Mouse (Mus musculus) olfactory bulb, adult 2 months (tissue): ENCODE results near the gene Gm38392. TPM values are rescaled to one million over a fixed set of nuclear protein-coding genes. Genes with fewer than 3 reads are reported as not detected.

Source experiments
- H3K27ac ChIP-seq: fragments of 200-500 bp; 2 replicates; pipeline ENCODE4 v1.5.1; 2012; ENCODE audit warnings: low read depth, low read length; ENCODE audit not compliant: insufficient read depth
- H3K4me1 ChIP-seq: fragments of 200-500 bp; 2 replicates; pipeline ENCODE4 v1.6.1; 2012; ENCODE audit warnings: low read length; ENCODE audit not compliant: control insufficient read depth, insufficient read depth
- H3K4me3 ChIP-seq: fragments of 200-500 bp; 2 replicates; pipeline ENCODE4 v1.5.1; 2012; ENCODE audit warnings: mild to moderate bottlenecking, low read depth, low read length, moderate library complexity; ENCODE audit not compliant: insufficient read depth
- CTCF ChIP-seq: fragments of 200-500 bp; IDR thresholded peaks from 2 replicates; pipeline ENCODE4 v1.5.1; 2012; ENCODE audit warnings: low read depth, mild to moderate bottlenecking, low read length, moderate library complexity; ENCODE audit not compliant: insufficient read depth
- POLR2A ChIP-seq: fragments of 200-500 bp; IDR thresholded peaks from 2 replicates; pipeline ENCODE4 v1.6.1; 2012; ENCODE audit warnings: mild to moderate bottlenecking, low read depth, low read length, moderate library complexity; ENCODE audit not compliant: insufficient read depth
- WGBS: fragments of 180-500 bp; shearing (Covaris S2); methylation state at CpG from one replicate; pipeline ENCODE4 v1.1.7; 2018; 5-methylcytosine and 5-hydroxymethylcytosine counted together
- polyA plus RNA-seq: library from polyadenylated mRNA; stranded (reverse); fragments of >200 nt; gene quantifications from 2 replicates; pipeline ENCODE4 v1.2.4, GENCODE M21; 2012; ENCODE audit warnings: low replicate concordance; ENCODE audit not compliant: missing spikeins, insufficient read depth, insufficient read length

Gm38392 gene
- polyA plus RNA-seq, result not detected in 2 replicates

DNA sequence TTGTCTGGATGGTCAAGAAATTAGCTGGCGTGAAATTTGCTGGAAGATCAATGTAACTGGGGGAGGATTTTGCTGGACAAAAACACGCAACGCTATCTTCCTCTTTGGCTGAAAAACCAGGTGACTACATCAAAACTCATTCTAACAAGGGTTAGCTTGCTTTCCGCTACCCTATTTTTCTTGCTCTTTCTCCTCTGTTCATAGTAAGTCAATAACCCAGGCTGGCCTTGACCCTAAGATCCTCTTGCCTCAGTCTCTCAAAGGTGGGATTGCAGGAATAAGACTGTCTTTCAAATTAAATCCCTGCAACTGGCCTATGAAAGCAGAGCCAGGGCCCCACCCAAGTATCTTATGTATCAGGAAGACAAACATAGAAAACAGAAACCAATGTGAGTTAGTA lies at the start of gene Gm38392:
Gene Gm38392, minus strand, starts transcription at position 101 of the 400 bp plus-strand sequence.
- 95% methylated on average over 4 of the region's 4 CpGs for WGBS
- Histone ChIP-seq H3K4me3 (no peak within 1 kb of the TSS), H3K27ac (no peak within 1 kb of the TSS), H3K4me1 (no peaks in the 10 kb centered on the region)
- no peak for TF ChIP-seq POLR2A
- no peak for TF ChIP-seq CTCF

DNA sequence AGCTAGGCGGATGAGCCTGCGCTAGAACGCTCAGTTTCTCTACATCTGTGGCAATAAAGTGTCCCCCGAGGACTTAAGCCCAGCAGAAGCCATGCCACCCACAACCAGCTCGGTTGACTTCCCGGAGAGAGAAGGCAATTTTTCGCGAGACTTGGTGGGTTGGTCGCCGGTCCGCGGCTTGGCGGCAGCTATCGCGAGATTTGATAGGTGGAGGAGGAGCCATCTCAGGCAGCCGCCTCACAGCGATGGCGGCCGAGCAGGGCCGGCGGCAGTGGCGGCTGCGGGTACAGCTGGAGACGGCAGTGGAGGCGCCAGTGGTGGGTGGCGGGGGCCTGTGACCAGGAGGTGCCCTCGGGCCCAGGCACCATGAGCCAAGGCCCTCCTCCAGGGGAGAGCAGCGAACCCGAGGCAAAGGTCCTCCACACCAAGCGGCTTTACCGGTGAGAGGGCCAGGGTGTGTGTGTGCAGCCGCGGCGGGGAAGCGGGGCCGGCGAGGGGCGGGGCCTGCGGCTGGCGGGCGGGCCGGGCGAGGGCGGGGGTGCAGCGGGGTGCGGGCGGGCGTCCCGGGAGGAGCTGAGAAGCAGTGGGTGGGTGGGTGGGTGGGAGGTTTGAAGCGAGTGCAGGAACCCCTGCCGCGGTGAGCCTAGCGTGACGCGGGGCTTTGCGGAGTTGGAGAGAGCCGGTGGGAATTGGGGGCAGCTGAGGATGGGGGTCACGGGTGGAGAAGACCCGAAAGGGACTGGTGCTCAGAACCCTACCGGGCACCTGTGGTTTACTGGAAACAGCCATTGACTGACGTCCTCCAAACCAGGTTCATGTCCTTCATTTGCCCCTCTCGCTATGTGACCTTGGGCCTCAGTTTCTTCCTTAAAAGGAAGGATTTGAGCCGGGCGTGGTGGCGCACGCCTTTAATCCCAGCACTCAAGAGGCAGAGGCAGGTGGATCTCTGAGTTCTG lies 49.3 kb upstream of the Gm38392 start, which contains the start of the genes Tmem79 and Smg5:
Gene Tmem79, minus strand, starts transcription at position 91 of the 956 bp plus-strand sequence.
Gene Smg5, plus strand, starts transcription at position 203 of the 956 bp plus-strand sequence.
- H3K4me3 ChIP-seq, result peak within 1 kb of the TSS; percentile 92
- under 1% methylated on average over 58 of the region's 66 CpGs for WGBS
- peak within 1 kb of the TSS; percentile 97 for H3K27ac ChIP-seq
- TF ChIP-seq CTCF (no peak), POLR2A (peak; percentile 95)
- H3K4me1 ChIP-seq, result peaks cover 6% of the 10 kb centered on the region

DNA sequence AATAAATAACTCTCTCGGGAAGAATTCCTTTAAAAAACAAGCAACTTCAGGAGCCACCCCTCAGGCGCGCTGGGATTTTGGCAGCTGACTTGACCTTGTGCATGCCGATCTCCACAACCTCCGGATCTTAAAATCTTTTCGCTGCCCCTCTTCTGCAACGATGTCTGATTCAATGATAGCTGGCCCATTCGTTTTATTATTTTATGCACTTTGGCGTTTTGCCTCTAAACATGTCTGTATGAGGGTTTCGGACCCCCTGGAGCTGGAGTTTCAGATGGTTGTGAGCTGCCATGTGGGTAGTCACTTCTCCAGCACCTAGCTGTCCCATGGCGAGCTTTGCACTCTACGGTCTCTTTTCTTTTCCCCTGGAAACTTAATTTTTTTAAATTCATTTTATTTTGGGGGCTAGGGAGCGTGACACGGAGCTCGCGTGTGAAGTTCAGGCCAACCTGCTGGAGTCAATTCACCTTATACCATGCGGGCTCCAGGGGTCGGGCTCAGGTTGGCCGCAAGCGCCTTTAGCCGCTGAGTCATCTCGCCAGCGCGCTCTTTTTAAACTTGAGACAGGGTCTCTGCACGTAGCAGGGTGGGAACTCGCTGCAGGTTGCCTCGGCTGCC lies 48.5 kb upstream of the Gm38392 start:
- H3K4me1 ChIP-seq, result peaks cover 6% of the 10 kb centered on the region
- TF ChIP-seq CTCF, result no peak
- no peak for TF ChIP-seq POLR2A
- under 1% methylated on average over 27 of the region's 27 CpGs for WGBS
- peak overlapping the region; percentile 92 for H3K4me3 ChIP-seq
- peak overlapping the region; percentile 97; the same call in 1 of the 2 replicates for H3K27ac ChIP-seq

DNA sequence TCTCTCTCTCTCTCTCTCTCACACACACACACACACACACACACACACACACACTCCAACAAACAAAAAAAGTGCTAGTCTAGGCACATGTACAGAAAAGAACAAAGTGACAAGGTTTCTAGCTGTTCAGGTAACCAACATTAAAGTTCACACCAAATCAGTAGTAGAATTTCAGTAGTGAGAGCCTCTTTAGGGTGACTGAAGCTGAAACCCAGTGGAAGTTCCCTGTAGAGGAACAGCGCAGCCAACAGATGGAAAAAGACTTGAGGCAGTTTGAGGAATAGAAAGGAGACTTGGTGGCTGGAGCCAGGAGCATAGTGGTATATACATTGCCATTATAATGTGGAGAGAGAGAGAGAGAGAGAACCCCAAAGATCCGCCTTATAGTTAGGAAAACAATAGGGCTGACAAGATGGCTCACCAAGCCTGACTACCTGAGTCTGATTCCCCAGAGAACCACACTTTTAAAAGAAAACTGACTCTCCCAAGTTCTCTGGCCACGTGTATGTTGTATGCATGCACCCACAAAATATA lies 48.0 kb upstream of the Gm38392 start:
- no peak overlapping the region for H3K4me3 ChIP-seq
- WGBS, result 36% methylated on average over 3 of the region's 3 CpGs
- H3K4me1 ChIP-seq, result peaks cover 6% of the 10 kb centered on the region
- TF ChIP-seq POLR2A (no peak), CTCF (no peak)
- H3K27ac ChIP-seq, result no peak overlapping the region

GRCm38 (mm10) chr3:88334029-88334658 lies 47.1 kb upstream of the Gm38392 start:
- H3K4me3 ChIP-seq, result no peak overlapping the region
- peaks cover 6% of the 10 kb centered on the region for H3K4me1 ChIP-seq
- TF ChIP-seq CTCF (no peak), POLR2A (no peak)
- WGBS, result 66% methylated on average over 12 of the region's 12 CpGs
- H3K27ac ChIP-seq, result no peak overlapping the region

GRCm38 (mm10) chr3:88331282-88331681 lies 44.3 kb upstream of the Gm38392 start:
- H3K27ac ChIP-seq, result no peak overlapping the region

GRCm38 (mm10) chr3:88328956-88329355 lies 41.9 kb upstream of the Gm38392 start:
- TF ChIP-seq POLR2A (no peak), CTCF (no peak)
- peaks cover 13% of the 10 kb centered on the region for H3K4me1 ChIP-seq
- no peak overlapping the region for H3K27ac ChIP-seq
- WGBS, result 83% methylated on average over 5 of the region's 5 CpGs
- H3K4me3 ChIP-seq, result no peak overlapping the region

More at GRCm38 (mm10) chr3:88331282-88331681, 44.3 kb upstream of the Gm38392 start:
- TF ChIP-seq CTCF (no peak), POLR2A (no peak)
- 27% methylated on average over 2 of the region's 2 CpGs for WGBS
- peaks cover 2% of the 10 kb centered on the region for H3K4me1 ChIP-seq
- no peak overlapping the region for H3K4me3 ChIP-seq

GRCm38 (mm10) chr3:88324951-88325405 lies 38.0 kb upstream of the Gm38392 start, which contains the start of gene Glmp:
Gene Glmp, plus strand, starts transcription at chr3:88325023.
- TF ChIP-seq CTCF (no peak), POLR2A (peak; percentile 38; the same call in 1 of the 2 replicates)
- 0% methylated on average over 10 of the region's 10 CpGs for WGBS

More at GRCm38 (mm10) chr3:88324951-88325405, 38.0 kb upstream of the Gm38392 start, which contains the start of gene Glmp:
- H3K27ac ChIP-seq, result no peak within 1 kb of the TSS
- peaks cover 13% of the 10 kb centered on the region for H3K4me1 ChIP-seq
- H3K4me3 ChIP-seq, result peak within 1 kb of the TSS; percentile 62
